Mouse (Mus musculus): ENCODE data around the gene Cntn6.

Cntn6 gene

DNA sequence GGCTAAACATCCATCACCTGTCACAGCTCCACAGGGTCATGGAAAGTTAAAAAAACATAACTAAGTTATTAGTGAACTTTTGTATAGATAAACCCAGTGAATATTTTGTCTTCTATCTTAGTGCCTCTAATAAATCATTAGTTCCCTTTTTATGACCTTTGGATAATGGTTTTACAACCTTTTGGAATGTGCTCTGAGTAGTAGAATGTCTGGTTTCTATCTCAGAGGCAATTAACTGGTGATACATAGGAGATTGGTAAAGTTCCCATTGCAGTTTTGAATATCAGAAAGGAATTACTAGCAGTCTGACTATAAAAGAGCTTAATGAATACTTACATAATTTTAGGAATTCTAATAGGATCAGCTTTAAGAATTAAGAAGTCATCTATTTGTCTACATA is 265.5 kb downstream of the Cntn6 start:
- no peak for DNase-seq (ENCODE audit: low spot score)

DNA sequence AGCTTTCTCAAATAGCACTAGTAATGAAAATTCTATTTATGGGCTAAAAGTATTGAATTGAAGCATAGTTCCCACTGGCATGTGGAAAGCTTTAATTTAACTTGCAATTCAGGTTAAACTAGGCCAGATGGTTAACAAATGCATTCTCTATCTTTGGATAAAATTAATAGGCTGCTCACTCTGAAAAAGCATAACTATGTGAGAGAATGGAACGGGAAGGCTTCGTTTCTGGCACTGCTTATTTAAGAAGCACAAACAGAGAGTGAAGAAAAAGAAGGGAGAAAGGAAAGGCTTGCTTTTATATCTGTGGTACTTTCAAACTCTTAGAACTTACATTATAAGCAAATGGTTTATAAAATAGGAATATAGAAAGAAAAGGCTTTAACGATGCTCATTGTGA is 268.6 kb downstream of the Cntn6 start:
- DNase-seq (ENCODE audit: low spot score) = no peak

- DNase-seq (ENCODE audit: low spot score) = no peak
These were observed 291.3 kb downstream of the Cntn6 start for GRCm38 (mm10) chr6:104783891-104784290.

DNA sequence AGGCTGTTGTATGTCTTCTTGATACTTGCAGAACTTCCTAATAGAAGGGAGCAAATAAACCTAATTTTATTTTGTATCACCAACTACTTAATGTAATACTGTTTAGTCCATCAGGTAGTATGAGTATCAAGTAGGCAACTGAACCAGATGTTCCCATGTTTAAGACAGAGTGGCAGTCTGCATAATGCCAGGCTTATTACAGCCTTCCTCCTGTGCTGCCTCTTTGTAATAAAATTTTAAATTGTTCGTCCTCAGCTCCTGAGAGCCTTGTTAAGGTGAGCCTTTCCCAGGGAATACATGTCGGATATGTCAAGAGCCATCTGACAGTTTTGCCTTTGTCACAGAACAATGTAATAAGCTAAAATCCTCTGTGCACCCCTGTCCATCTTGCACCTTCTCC is 294.9 kb downstream of the Cntn6 start:
- no peak for DNase-seq (ENCODE audit: low spot score)

- DNase-seq (ENCODE audit: low spot score) = no peak
These were observed 315.9 kb downstream of the Cntn6 start for GRCm38 (mm10) chr6:104808526-104808925.

GRCm38 (mm10) chr6:104815610-104816009 is 323.0 kb downstream of the Cntn6 start:
- no peak for DNase-seq (ENCODE audit: low spot score)

GRCm38 (mm10) chr6:104879711-104880110 is 387.1 kb downstream of the Cntn6 start:
- no peak for DNase-seq (ENCODE audit: low spot score)

- DNase-seq (ENCODE audit: low spot score) = no peak
These were observed 391.4 kb downstream of the Cntn6 start for GRCm38 (mm10) chr6:104884021-104884420.

GRCm38 (mm10) chr6:104885829-104886228 is 393.2 kb downstream of the Cntn6 start:
- DNase-seq (ENCODE audit: low spot score) = no peak

DNA sequence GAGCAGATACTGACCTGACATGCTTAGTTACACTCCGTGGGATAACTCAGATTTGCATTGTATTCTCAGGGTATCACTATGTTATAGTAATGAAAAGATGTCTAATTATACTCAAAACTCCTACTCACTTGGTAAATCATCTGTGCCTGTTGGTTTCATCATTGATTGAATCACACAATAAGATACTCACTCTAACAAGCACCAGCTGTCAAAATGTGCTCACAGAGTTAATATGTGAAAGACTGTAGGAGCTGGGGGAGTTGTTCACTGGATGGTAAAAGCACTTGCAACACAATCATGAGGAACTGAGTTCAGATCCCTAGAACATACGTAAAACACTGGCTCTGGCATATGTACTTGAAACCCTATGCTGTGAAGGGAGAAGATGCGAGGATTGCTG is 398.5 kb downstream of the Cntn6 start:
- no peak for DNase-seq (ENCODE audit: low spot score)

All from yolk sac, embryonic 10.5 days (tissue).